Mouse (Mus musculus) testis, adult 2 months (tissue): Measurements from ENCODE around the gene Ppan.

Experiments used
- CTCF ChIP-seq: fragments of 200-500 bp; IDR thresholded peaks from 2 replicates; pipeline ENCODE4 v1.5.1; 2012; ENCODE audit warnings: low read depth, mild to moderate bottlenecking, inconsistent platforms, low read length, moderate library complexity; ENCODE audit not compliant: control insufficient read depth, insufficient read depth, insufficient replicate concordance
- POLR2A ChIP-seq: fragments of 200-500 bp; IDR thresholded peaks from 2 replicates; pipeline ENCODE4 v1.6.1; 2012; ENCODE audit warnings: low read depth, mild to moderate bottlenecking, inconsistent platforms, low read length, moderate library complexity; ENCODE audit not compliant: control insufficient read depth

DNA sequence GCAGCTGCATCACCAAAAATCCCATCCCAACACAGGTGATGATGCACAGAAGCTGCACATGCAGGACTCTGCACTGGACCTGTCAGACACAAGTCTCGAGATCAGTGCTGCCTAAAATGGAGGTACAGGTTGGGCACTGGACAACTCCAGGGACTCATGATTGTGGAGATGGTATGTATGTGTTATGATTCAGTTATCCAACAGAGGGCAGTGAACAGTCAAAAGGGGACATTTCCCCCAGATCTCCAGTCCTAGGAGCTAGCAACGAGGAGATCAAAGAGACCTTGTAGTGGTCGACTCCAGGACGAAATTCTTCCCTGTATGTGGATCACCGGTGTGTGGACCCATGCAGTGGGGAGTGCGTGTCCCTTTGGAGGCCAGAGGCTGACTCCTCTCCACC, 28.0 kb upstream of the Ppan start:
- no peak for TF ChIP-seq CTCF
- TF ChIP-seq POLR2A: no peak
